Mouse (Mus musculus): ENCODE data around the gene Slc9a3r1. TPM values are rescaled to one million over a fixed set of nuclear protein-coding genes. Genes with fewer than 3 reads are reported as not detected.

Slc9a3r1 gene
- polyA plus RNA-seq, 1 experiment = 51.5 TPM

DNA sequence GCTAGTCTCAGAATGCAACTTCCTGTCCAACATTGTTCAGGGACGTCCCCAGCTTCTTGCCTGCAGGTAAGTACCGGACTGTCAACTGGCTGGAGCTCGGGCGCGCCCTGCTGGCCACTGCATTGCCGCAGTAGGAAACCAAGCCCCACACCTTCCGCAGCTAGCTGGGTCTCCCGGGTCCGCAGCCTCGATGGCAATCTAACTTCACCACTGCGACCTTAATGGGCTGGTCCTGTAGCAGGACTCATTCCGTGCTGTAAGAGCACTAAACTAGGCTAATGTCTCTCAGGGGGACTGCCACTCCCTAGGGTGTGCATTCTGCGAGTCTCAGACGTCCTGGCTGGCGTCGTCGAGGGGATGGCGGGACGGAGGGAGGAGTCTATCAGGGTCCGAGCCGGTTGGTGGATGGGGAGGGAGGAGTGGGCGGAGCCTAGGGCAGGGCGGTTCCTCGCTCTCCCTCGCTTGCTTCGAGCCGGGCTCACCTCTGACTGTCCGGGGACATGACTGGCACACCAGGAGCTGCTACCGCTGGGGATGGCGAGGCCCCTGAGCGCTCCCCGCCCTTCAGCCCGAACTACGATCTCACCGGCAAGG lies 9.3 kb upstream of the Slc9a3r1 start:
- Histone ChIP-seq H3K27ac (ENCODE audit: insufficient read depth, low read length) (peak overlapping the region; percentile 73), H3K4me1 (ENCODE audit: control insufficient read depth, insufficient read depth, insufficient read length) (peaks cover 42% of the 10 kb centered on the region; the same call in 1 of the 2 replicates), H3K27me3 (ENCODE audit: control insufficient read depth, insufficient read depth, low read length) (no peaks in the 10 kb centered on the region), H3K4me3 (ENCODE audit: extremely low read depth, insufficient read depth, insufficient read length) (peak overlapping the region; percentile 59), H3K36me3 (ENCODE audit: control insufficient read depth, insufficient read depth, low read length) (no peaks in the 10 kb centered on the region)
- TF ChIP-seq POLR2A (IDR thresholded peaks at IDR 0.05; ENCODE audit: low read depth, low read length) = peak; percentile 65
- TF ChIP-seq CTCF (IDR thresholded peaks at IDR 0.05; ENCODE audit: extremely low read depth, insufficient read depth, insufficient read length, insufficient replicate concordance) = peak; percentile 94
- WGBS = under 1% methylated on average over 34 of the region's 35 CpGs
- DNase-seq (ENCODE audit: low read depth in 1 of 2, low spot score in 2 of 2) = peak; percentile 81 to 93

DNA sequence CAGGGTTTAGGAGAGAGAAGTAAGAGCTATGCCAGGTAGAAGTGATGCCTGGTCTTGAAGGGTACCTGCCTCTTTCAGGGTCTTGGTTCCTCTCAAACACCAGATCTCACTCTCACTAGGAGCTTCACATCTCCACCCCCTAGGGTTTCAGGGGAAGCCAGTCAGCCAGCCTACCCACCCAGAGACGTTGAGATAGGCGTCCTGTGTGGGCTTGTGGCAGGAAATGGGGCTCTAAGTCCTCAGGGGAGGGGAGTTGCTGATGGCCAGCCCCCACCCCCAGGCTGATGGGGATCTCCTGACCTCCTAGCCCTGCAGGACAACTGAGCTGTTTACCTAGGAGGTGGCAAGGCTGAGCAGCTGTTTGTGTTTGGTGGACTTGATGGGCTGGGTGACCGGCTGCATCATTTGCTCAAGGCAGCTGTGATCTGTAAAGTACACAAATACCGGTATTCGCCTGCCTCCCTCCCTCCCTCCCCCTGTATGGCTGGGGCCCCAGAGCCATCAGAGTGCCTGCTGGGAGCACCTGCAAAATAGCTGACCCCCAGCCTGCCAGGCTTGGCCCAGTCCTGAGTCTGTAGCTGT lies 8.0 kb upstream of the Slc9a3r1 start:
- no peaks in the 10 kb centered on the region for H3K27me3 ChIP-seq (ENCODE audit: control insufficient read depth, insufficient read depth, low read length)
- peak overlapping the region; percentile 56 for H3K4me3 ChIP-seq (ENCODE audit: extremely low read depth, insufficient read depth, insufficient read length)
- H3K36me3 ChIP-seq (ENCODE audit: control insufficient read depth, insufficient read depth, low read length) = no peaks in the 10 kb centered on the region
- TF ChIP-seq POLR2A (IDR thresholded peaks at IDR 0.05; ENCODE audit: low read depth, low read length) = no peak
- TF ChIP-seq CTCF (IDR thresholded peaks at IDR 0.05; ENCODE audit: extremely low read depth, insufficient read depth, insufficient read length, insufficient replicate concordance) = no peak
- H3K4me1 ChIP-seq (ENCODE audit: control insufficient read depth, insufficient read depth, insufficient read length) = peaks cover 51% of the 10 kb centered on the region
- DNase-seq (ENCODE audit: low read depth in 1 of 2, low spot score in 2 of 2) = no peak
- 5% methylated on average over 5 of the region's 5 CpGs for WGBS
- peak overlapping the region; percentile 73 for H3K27ac ChIP-seq (ENCODE audit: insufficient read depth, low read length)

DNA sequence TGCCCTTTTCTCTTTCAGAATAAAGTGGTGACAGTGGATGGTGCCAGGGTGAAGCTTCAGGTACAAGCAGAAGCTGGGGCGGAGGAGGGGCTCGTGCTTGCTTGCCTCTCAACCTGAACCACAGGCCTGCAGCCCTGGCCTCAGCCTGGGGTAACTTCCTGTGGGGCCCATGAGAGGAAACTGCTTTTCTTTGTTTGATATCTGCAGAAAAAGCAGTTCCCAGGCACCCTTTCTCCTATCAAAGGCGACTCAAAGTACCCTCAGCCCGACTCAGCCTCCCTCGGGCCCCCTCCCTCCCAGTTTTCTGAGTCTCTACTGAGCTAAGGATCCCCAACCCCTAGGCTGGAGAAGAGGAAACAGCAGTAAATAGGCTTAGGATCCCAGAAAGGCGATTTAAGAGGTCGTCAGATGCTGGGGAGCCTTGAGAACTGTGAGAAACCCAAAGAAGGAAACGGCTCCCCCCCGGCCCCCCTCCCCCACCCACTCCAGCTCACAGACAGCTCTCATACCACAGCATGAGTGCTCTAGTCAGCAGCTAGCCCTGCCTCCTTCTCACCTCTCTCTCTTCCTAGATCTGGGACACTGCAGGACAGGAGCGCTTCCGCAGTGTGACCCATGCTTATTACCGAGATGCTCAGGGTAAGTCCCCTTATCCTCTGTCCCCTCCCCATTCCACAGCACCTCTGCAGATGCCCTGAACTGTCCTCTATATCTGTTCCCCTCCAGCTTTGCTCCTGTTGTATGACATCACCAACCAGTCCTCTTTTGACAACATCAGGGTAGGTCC lies 5.0 kb upstream of the Slc9a3r1 start:
- no peaks in the 10 kb centered on the region for H3K27me3 ChIP-seq (ENCODE audit: control insufficient read depth, insufficient read depth, low read length)
- peak in 1 of 2 experiments; percentile 78 for DNase-seq (ENCODE audit: low read depth in 1 of 2, low spot score in 2 of 2)
- H3K27ac ChIP-seq (ENCODE audit: insufficient read depth, low read length) = peak overlapping the region; percentile 95
- H3K4me1 ChIP-seq (ENCODE audit: control insufficient read depth, insufficient read depth, insufficient read length) = peaks cover 40% of the 10 kb centered on the region
- TF ChIP-seq POLR2A (IDR thresholded peaks at IDR 0.05; ENCODE audit: low read depth, low read length) (no peak), CTCF (IDR thresholded peaks at IDR 0.05; ENCODE audit: extremely low read depth, insufficient read depth, insufficient read length, insufficient replicate concordance) (no peak)
- no peaks in the 10 kb centered on the region for H3K36me3 ChIP-seq (ENCODE audit: control insufficient read depth, insufficient read depth, low read length)
- no peak overlapping the region; the same call in 1 of the 2 replicates for H3K4me3 ChIP-seq (ENCODE audit: extremely low read depth, insufficient read depth, insufficient read length)
- WGBS = 6% methylated on average over 12 of the region's 12 CpGs

DNA sequence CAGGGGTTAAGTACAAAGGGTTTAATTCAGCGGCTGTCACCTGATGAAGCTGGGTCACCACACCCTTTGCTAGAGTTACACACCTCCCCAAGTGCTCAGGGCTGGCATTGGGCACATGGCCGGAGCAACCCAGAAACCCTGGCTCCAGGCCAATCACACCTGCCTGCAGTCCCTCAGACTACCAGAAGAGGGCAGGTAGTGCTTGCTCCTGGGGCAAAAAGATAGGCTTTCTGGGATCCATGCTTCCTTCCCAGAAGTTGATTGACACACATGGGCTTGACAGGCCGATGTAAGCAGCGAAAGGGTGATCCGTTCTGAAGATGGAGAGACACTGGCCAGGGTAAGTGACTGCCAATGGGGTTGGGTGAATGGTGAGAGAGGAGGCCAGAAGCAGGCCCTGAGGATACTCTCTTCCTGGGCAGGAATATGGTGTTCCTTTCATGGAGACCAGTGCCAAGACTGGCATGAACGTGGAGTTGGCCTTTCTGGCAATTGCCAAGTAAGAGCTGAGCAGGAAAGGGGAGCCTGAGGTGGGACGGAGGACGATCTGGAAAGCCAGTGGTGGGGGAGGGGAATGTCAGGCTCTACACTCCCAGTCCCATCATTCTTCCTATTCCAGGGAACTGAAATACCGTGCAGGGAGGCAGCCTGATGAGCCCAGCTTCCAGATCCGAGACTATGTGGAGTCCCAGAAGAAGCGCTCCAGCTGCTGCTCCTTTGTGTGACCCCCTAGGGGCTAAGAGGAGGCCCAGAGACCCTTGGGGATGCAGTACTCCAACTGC lies 2.9 kb upstream of the Slc9a3r1 start:
- Histone ChIP-seq H3K4me3 (ENCODE audit: extremely low read depth, insufficient read depth, insufficient read length) (no peak overlapping the region), H3K36me3 (ENCODE audit: control insufficient read depth, insufficient read depth, low read length) (no peaks in the 10 kb centered on the region)
- peak in 1 of 2 experiments; percentile 70 for DNase-seq (ENCODE audit: low read depth in 1 of 2, low spot score in 2 of 2)

DNA sequence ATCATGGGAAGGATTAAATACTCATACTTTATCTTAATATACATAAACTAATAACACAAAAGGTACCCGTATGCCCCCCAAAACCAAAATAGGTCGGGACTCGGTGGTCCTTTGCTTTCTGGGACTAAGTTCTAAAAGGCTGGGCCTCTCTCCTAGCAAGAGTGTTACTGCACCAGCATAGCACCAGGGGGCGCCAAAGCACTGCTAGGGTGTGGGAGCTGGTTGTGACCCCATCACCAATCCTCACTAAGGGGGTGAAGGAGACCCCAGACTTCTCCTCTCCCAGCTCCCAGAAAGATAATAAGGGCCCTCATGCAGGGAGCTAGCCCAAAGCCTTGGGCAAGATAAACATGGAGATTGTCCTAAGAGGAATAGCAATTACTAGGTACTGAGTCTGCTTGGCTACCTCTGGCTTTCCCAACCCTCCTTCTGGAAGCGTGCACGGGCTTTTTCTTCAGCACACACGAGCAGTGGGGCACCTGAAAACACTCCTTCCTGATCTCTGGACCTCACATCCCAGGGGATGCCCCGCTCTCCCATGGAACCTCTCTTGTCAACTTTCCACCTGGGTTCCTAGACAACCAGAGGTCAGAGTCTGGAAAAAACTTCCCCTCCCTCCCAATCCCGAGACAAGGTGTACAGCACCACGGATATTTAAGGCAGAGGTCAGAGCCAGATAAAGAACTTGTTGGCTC lies 2.1 kb upstream of the Slc9a3r1 start:
- WGBS = 28% methylated on average over 10 of the region's 10 CpGs
- H3K27me3 ChIP-seq (ENCODE audit: control insufficient read depth, insufficient read depth, low read length) = no peaks in the 10 kb centered on the region
- H3K4me1 ChIP-seq (ENCODE audit: control insufficient read depth, insufficient read depth, insufficient read length) = peaks cover 44% of the 10 kb centered on the region
- peak in 1 of 2 experiments; percentile 82 for DNase-seq (ENCODE audit: low read depth in 1 of 2, low spot score in 2 of 2)
- peak overlapping the region; percentile 21; the same call in 1 of the 2 replicates for H3K4me3 ChIP-seq (ENCODE audit: extremely low read depth, insufficient read depth, insufficient read length)
- peak overlapping the region; percentile 89 for H3K27ac ChIP-seq (ENCODE audit: insufficient read depth, low read length)
- H3K36me3 ChIP-seq (ENCODE audit: control insufficient read depth, insufficient read depth, low read length) = no peaks in the 10 kb centered on the region
- no peak for TF ChIP-seq POLR2A (IDR thresholded peaks at IDR 0.05; ENCODE audit: low read depth, low read length)
- TF ChIP-seq CTCF (IDR thresholded peaks at IDR 0.05; ENCODE audit: extremely low read depth, insufficient read depth, insufficient read length, insufficient replicate concordance) = peak; percentile 86; the same call in 1 of the 2 replicates

More for the DNA sequence above, 2.9 kb upstream of the Slc9a3r1 start:
- H3K27ac ChIP-seq (ENCODE audit: insufficient read depth, low read length) = no peak overlapping the region; the same call in 1 of the 2 replicates
- peaks cover 43% of the 10 kb centered on the region for H3K4me1 ChIP-seq (ENCODE audit: control insufficient read depth, insufficient read depth, insufficient read length)
- no peaks in the 10 kb centered on the region for H3K27me3 ChIP-seq (ENCODE audit: control insufficient read depth, insufficient read depth, low read length)
- WGBS = 74% methylated on average over 11 of the region's 11 CpGs
- TF ChIP-seq CTCF (IDR thresholded peaks at IDR 0.05; ENCODE audit: extremely low read depth, insufficient read depth, insufficient read length, insufficient replicate concordance) (peak; percentile 64; the same call in 1 of the 2 replicates), POLR2A (IDR thresholded peaks at IDR 0.05; ENCODE audit: low read depth, low read length) (no peak)

Measured in spleen, adult 2 months (tissue).